Mouse (Mus musculus): ENCODE measurements at regions not wholly inside any gene's neighbourhood (a gene's known extent, or its start where the extent isn't known, plus 50 kb on each side); places are given as distances from the start of the nearest gene placed in this dataset.

DNA sequence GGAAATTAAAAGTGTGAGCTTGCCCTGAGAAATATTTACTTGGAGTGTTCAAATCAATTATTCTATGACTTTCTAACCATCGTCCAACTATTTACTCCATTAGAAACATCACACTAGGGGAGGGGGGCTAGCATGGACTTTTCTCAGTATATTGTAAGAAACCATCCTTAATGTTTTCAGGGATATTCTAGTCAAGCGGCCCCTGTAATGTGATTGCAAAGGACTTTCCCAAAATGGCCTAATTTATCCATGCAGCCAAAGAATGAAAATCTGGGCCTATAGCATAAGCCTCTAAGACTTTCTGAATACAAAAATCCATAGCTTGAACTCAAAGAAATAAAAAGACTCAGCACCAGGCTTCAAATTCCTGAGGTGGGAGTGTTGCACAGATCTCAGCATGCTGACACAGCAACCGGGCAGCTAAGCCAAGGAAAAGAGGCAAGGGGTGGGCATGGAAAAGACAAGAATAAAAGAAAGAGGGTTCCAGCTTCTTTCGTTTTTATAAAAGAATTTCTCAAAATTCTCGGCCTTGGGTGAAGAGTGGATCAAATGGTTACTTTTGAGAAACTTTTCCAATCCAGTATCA is 163.6 kb upstream of the Cited2 start:
- no peak overlapping the region for H3K27ac ChIP-seq (ENCODE audit: control insufficient read depth, insufficient read depth, low read depth, low read length, poor library complexity)
- 79% methylated on average over 5 of the region's 5 CpGs for WGBS
- no peak for TF ChIP-seq POLR2A (IDR thresholded peaks at IDR 0.05; ENCODE audit: borderline replicate concordance, control insufficient read depth, low read depth, low read length)

DNA sequence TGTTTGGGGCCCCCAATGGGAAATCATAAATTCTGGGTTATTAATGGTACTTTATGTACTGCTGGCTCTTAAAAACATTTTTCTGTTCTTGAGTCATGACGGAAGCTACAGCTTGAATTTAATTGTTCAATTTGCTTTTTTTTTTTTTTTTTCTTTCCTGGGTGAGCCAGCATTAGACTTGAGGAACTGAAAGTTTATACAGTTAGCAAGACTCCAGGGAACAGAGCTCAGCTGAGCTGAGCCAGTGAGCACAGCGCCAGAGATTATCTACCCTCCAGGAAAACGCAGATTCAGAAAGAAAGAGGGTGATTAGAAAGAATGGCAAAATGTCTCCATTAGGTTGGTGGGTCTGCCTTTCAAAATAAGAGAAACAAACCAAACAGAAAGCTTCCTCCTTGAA is 163.0 kb upstream of the Cited2 start:
- Histone ChIP-seq H3K27ac (ENCODE audit: control insufficient read depth, insufficient read depth, low read depth, low read length, poor library complexity) (no peak overlapping the region), H3K4me3 (replicated peaks; ENCODE audit: control insufficient read depth, low read depth, low read length) (no peak overlapping the region), H3K4me1 (ENCODE audit: control insufficient read depth, insufficient read depth, low read length) (peaks cover 1% of the 10 kb centered on the region; the same call in 1 of the 2 replicates)
- WGBS: 38% methylated on average over 3 of the region's 3 CpGs
- no peak for TF ChIP-seq CTCF (IDR thresholded peaks at IDR 0.05; ENCODE audit: control insufficient read depth, insufficient read depth, low read length)
- no peak for TF ChIP-seq POLR2A (IDR thresholded peaks at IDR 0.05; ENCODE audit: borderline replicate concordance, control insufficient read depth, low read depth, low read length)

More for the DNA sequence above, 163.6 kb upstream of the Cited2 start:
- Histone ChIP-seq H3K4me3 (replicated peaks; ENCODE audit: control insufficient read depth, low read depth, low read length) (no peak overlapping the region), H3K4me1 (ENCODE audit: control insufficient read depth, insufficient read depth, low read length) (peaks cover 1% of the 10 kb centered on the region; the same call in 1 of the 2 replicates)

DNA sequence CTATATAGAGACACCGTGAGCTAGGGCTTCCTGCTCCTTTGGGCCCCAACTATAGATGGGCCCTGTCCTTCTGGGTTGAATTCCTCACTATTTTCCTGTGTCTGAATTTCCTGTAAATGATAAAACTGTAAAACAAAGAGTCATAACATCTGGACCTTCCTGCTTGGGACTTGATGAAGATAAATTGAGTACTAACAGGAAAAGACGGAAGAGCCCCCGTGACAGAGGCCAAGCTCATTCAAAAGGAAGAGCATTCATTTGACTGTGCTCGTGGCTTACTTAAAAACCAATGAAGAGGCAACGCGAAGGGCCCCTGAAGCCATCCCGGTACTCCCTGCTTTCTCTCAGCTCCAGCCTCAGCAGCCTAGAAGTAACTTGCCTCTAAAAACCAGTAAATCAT is 161.6 kb upstream of the Cited2 start:
- WGBS: 82% methylated on average over 7 of the region's 7 CpGs

DNA sequence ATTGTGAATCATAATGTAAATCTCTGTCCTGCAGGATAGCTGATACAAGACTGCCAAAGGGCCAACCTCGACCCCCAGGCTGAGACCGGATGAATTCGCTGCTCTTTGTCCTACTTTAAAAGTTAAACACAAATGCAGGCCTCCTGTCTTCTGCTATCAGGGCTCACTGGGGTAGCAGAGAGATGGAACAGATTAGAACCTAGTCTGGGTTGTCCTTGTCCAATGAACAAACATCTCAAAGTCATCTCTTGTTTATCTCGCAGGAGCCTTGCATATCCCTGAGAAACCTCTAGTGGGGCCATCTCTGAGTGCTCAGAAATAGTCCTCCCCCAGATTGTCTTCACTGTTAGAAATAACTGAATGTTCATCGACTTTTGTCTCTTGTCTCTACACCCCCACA is 161.0 kb upstream of the Cited2 start:
- no peak overlapping the region for H3K27ac ChIP-seq (ENCODE audit: control insufficient read depth, insufficient read depth, low read depth, low read length, poor library complexity)
- TF ChIP-seq CTCF (IDR thresholded peaks at IDR 0.05; ENCODE audit: control insufficient read depth, insufficient read depth, low read length) (no peak), POLR2A (IDR thresholded peaks at IDR 0.05; ENCODE audit: borderline replicate concordance, control insufficient read depth, low read depth, low read length) (no peak)
- WGBS: 75% methylated on average over 5 of the region's 5 CpGs
- no peak overlapping the region for H3K4me3 ChIP-seq (replicated peaks; ENCODE audit: control insufficient read depth, low read depth, low read length)
- H3K4me1 ChIP-seq (ENCODE audit: control insufficient read depth, insufficient read depth, low read length): peaks cover 1% of the 10 kb centered on the region; the same call in 1 of the 2 replicates

More for the DNA sequence above, 161.6 kb upstream of the Cited2 start:
- Histone ChIP-seq H3K4me1 (ENCODE audit: control insufficient read depth, insufficient read depth, low read length) (peaks cover 1% of the 10 kb centered on the region; the same call in 1 of the 2 replicates), H3K27ac (ENCODE audit: control insufficient read depth, insufficient read depth, low read depth, low read length, poor library complexity) (no peak overlapping the region), H3K4me3 (replicated peaks; ENCODE audit: control insufficient read depth, low read depth, low read length) (no peak overlapping the region)
- TF ChIP-seq CTCF (IDR thresholded peaks at IDR 0.05; ENCODE audit: control insufficient read depth, insufficient read depth, low read length) (no peak), POLR2A (IDR thresholded peaks at IDR 0.05; ENCODE audit: borderline replicate concordance, control insufficient read depth, low read depth, low read length) (no peak)

DNA sequence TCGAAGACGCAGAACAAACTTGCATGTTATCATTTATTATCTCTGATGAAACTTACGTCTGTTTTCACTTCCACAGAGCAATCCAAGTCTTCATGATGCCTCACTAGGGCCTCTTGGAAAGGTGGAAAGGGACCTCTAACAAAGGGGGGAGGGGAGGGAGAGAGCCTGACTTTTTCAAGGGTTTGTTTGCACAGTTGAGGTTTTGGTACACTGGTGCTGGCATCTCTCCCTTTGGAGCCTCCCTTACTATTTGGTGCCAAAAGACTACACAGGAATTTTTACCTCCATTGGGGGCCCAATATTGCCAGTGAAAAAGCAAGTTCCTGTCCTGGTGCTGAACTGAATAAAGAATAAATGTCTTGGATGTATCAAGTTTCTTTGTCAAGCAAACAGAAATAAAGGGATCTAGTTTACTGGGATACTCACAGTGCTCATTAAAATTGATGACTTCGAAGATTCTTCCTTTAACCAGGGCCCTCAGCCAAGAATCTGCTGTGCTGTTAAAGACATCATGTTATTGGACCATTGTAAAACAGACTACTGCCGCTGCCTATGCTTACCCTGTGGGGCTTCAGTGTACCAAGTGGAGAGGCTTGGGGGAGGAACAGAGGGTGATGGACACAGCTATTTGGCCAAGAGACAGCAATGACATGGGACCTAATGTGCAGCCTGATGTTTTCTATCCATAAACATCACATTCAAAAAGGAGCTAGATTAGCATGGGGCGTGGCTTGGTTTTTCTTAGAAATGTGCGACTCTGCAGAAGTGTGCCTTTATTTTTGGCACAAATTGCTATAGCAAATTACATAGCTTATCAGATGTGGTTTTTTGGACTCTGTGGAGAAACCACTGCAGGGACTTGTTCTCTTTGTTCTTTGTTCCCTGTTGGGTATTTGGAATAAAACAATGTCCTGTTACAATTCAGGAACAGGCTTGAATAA is 160.3 kb upstream of the Cited2 start:
- H3K4me1 ChIP-seq (ENCODE audit: control insufficient read depth, insufficient read depth, low read length): peaks cover 1% of the 10 kb centered on the region; the same call in 1 of the 2 replicates
- H3K4me3 ChIP-seq (replicated peaks; ENCODE audit: control insufficient read depth, low read depth, low read length): no peak overlapping the region
- WGBS: 41% methylated on average over 7 of the region's 7 CpGs
- no peak overlapping the region for H3K27ac ChIP-seq (ENCODE audit: control insufficient read depth, insufficient read depth, low read depth, low read length, poor library complexity)
- TF ChIP-seq POLR2A (IDR thresholded peaks at IDR 0.05; ENCODE audit: borderline replicate concordance, control insufficient read depth, low read depth, low read length): no peak
- no peak for TF ChIP-seq CTCF (IDR thresholded peaks at IDR 0.05; ENCODE audit: control insufficient read depth, insufficient read depth, low read length)

DNA sequence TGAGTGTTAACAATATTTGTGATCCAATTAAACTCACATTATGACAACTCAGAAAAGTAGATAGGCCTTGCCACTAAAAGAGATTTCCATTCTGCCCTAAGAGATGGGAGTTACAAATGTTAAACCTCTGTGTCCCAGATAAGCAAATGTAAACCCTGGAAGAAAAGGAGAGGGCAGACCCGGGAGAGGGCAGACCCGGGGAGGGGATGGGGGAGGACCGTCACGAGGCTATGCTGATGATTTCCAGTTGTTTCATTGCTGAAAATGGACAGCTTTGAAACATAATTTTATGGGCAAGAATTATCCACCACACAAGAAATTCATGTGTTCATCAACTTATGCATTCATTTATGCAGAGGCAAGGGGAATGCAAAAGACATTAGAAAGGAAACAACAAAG is 159.7 kb upstream of the Cited2 start:
- H3K27ac ChIP-seq (ENCODE audit: control insufficient read depth, insufficient read depth, low read depth, low read length, poor library complexity): no peak overlapping the region
- TF ChIP-seq POLR2A (IDR thresholded peaks at IDR 0.05; ENCODE audit: borderline replicate concordance, control insufficient read depth, low read depth, low read length) (no peak), CTCF (IDR thresholded peaks at IDR 0.05; ENCODE audit: control insufficient read depth, insufficient read depth, low read length) (no peak)
- 61% methylated on average over 4 of the region's 4 CpGs for WGBS
- peaks cover 1% of the 10 kb centered on the region; the same call in 1 of the 2 replicates for H3K4me1 ChIP-seq (ENCODE audit: control insufficient read depth, insufficient read depth, low read length)
- no peak overlapping the region for H3K4me3 ChIP-seq (replicated peaks; ENCODE audit: control insufficient read depth, low read depth, low read length)

DNA sequence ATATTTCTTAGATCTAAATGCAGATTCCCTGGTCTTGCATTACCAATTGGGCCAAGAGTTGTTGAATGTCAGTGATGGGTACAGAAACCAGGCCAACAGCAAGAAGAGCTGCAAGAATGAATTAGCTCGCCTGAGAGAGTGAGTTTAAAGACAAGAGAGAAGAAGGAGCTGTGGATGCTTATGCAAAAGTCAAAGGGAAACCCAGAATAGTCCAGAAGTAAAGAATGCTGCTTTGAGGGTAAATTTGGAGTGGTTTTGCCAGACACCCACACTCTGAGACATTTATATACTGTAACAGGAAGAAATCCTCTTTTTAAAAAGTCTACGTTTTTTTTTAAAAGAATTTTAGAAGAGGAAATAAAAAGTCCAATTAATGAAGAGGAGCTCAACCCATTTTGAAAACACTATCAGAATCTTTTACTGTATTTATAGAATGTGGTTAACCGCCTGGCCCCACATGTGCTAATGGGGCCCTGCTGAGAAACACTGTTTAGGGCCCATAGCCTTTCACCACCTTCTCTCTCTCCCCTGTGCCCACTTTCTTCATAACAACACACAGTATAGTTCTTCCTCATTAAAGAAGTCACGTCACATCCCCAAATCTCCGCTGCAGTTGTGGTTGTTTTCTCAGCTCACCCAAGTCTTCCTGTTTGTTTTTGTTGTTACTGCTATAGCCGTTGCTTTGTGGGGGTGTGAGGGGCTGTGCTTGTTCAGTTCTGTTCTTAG is 158.0 kb upstream of the Cited2 start:
- WGBS: 13% methylated on average over 6 of the region's 6 CpGs
- Histone ChIP-seq H3K4me1 (ENCODE audit: control insufficient read depth, insufficient read depth, low read length) (peaks cover 1% of the 10 kb centered on the region; the same call in 1 of the 2 replicates), H3K27ac (ENCODE audit: control insufficient read depth, insufficient read depth, low read depth, low read length, poor library complexity) (no peak overlapping the region), H3K4me3 (replicated peaks; ENCODE audit: control insufficient read depth, low read depth, low read length) (no peak overlapping the region)
- no peak for TF ChIP-seq CTCF (IDR thresholded peaks at IDR 0.05; ENCODE audit: control insufficient read depth, insufficient read depth, low read length)
- no peak for TF ChIP-seq POLR2A (IDR thresholded peaks at IDR 0.05; ENCODE audit: borderline replicate concordance, control insufficient read depth, low read depth, low read length)

DNA sequence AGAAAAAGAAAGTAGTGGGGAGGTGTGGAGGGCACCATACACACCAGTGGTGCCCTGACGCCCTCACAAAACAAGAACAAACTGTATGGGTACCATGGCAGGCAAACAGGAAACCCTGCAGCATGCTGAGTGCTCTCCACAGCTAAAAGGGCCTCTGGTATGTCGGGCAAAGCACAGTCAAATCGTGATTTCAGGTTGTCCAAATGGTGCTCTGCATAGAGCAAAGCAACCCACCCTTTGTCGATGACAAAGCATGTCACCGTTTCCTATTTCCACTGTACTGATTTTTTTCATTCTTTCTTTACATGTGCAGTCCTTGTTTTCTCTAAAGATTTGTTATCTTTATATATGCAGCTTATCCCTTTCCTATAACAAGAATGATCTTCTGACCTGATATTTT is 156.0 kb upstream of the Cited2 start:
- no peak overlapping the region for H3K27ac ChIP-seq (ENCODE audit: control insufficient read depth, insufficient read depth, low read depth, low read length, poor library complexity)
- TF ChIP-seq CTCF (IDR thresholded peaks at IDR 0.05; ENCODE audit: control insufficient read depth, insufficient read depth, low read length): no peak
- H3K4me3 ChIP-seq (replicated peaks; ENCODE audit: control insufficient read depth, low read depth, low read length): no peak overlapping the region
- 20% methylated on average over 5 of the region's 5 CpGs for WGBS
- peaks cover 1% of the 10 kb centered on the region; the same call in 1 of the 2 replicates for H3K4me1 ChIP-seq (ENCODE audit: control insufficient read depth, insufficient read depth, low read length)

Measured in bone marrow, adult 2 months (tissue).